In genomic region chr11:3963610-3964415, GRCm38 (mm10) we compare ENCODE assay signal across 8 mouse cellular contexts. TPM values are rescaled to one million over a fixed set of nuclear protein-coding genes. Genes with fewer than 3 reads are reported as not detected.
DNase-seq lines count a peak whose midpoint lies in the region; ATAC-seq and TF ChIP-seq lines count a peak whose summit lies in the region.

Gene Pes1 (plus strand): TSS chr11:3963975.

- DNase-seq in A20 (ENCODE audit: low read depth, low spot score), result peak; percentile 94
- peak; percentile 82 to 92 for DNase-seq in heart, adult 9 months (ENCODE audit: low spot score in 2 of 2)
- peak; percentile 60 to 78 for DNase-seq in monocyte, adult 2 months (ENCODE audit: low read depth in 1 of 2, low spot score in 2 of 2)
- DNase-seq in spleen, postnatal 36 days (ENCODE audit: low spot score in 2 of 2), result peak; percentile 75 to 79

- H3K4me2 ChIP-seq in kidney, embryonic 14.5 days (replicated peaks; ENCODE audit: low read depth, low read length), result peak within 1 kb of the TSS; percentile 58
- H3K4me2 ChIP-seq in limb, embryonic 15.5 days, result peak within 1 kb of the TSS; percentile 67

- H3K4me1 ChIP-seq in bone marrow, adult 2 months (ENCODE audit: control insufficient read depth, insufficient read depth, low read length), result peaks cover 2% of the 10 kb centered on the region
- H3K4me1 ChIP-seq in embryonic fibroblast, embryonic 13.5 days (ENCODE audit: control insufficient read depth, insufficient read depth, low read length), result peaks cover 5% of the 10 kb centered on the region
- peaks cover 7% of the 10 kb centered on the region; the same call in 1 of the 2 replicates for H3K4me1 ChIP-seq in kidney, embryonic 14.5 days (ENCODE audit: control insufficient read depth, insufficient read depth, low read length)
- peaks cover 12% of the 10 kb centered on the region for H3K4me1 ChIP-seq in limb, embryonic 15.5 days

- WGBS in bone marrow, adult 2 months, result under 1% methylated on average over 31 of the region's 31 CpGs
- 2% methylated on average over 31 of the region's 31 CpGs for WGBS in kidney, embryonic 14.5 days
- under 1% methylated on average over 31 of the region's 31 CpGs for WGBS in limb, embryonic 15.5 days

- peak within 1 kb of the TSS; percentile 66 for H3K4me3 ChIP-seq in bone marrow, adult 2 months (replicated peaks; ENCODE audit: control insufficient read depth, low read depth, low read length)
- H3K4me3 ChIP-seq in embryonic fibroblast, embryonic 13.5 days (ENCODE audit: insufficient read depth, low read length), result peak within 1 kb of the TSS; percentile 86
- peak within 1 kb of the TSS; percentile 79 for H3K4me3 ChIP-seq in kidney, embryonic 14.5 days (ENCODE audit: low read length)
- H3K4me3 ChIP-seq in limb, embryonic 15.5 days, result peak within 1 kb of the TSS; percentile 86

- no peaks in the 10 kb centered on the region for H3K9me3 ChIP-seq in kidney, embryonic 14.5 days (ENCODE audit: control insufficient read depth, low read length)
- no peaks in the 10 kb centered on the region for H3K9me3 ChIP-seq in limb, embryonic 15.5 days

- peak within 1 kb of the TSS; percentile 39; the same call in 1 of the 2 replicates for H3K27ac ChIP-seq in bone marrow, adult 2 months (ENCODE audit: control insufficient read depth, insufficient read depth, low read depth, low read length, poor library complexity)
- no peak within 1 kb of the TSS for H3K27ac ChIP-seq in embryonic fibroblast, embryonic 13.5 days (ENCODE audit: insufficient read depth, low read length)
- peak within 1 kb of the TSS; percentile 39 for H3K27ac ChIP-seq in kidney, embryonic 14.5 days (ENCODE audit: low read depth, low read length)
- H3K27ac ChIP-seq in limb, embryonic 15.5 days, result peak within 1 kb of the TSS; percentile 75

- peaks cover 17% of the 10 kb centered on the region; the same call in 1 of the 2 replicates for H3K36me3 ChIP-seq in kidney, embryonic 14.5 days (ENCODE audit: control insufficient read depth, insufficient read depth, low read length)
- peaks cover 10% of the 10 kb centered on the region for H3K36me3 ChIP-seq in limb, embryonic 15.5 days

- H3K9ac ChIP-seq in kidney, embryonic 14.5 days (ENCODE audit: low read depth, low read length), result peak within 1 kb of the TSS; percentile 80
- H3K9ac ChIP-seq in limb, embryonic 15.5 days, result peak within 1 kb of the TSS; percentile 81

- TF ChIP-seq CTCF in bone marrow, adult 2 months (IDR thresholded peaks at IDR 0.05; ENCODE audit: control insufficient read depth, insufficient read depth, low read length), result no peak
- TF ChIP-seq CTCF in embryonic fibroblast, embryonic 13.5 days (IDR thresholded peaks at IDR 0.05; ENCODE audit: borderline replicate concordance, insufficient read depth, low read length), result no peak

- peak; percentile 94 for ATAC-seq in kidney, embryonic 14.5 days (ENCODE audit: low FRiP score, low TSS enrichment)
- ATAC-seq in limb, embryonic 15.5 days (ENCODE audit: insufficient number of reproducible peaks, low FRiP score, low TSS enrichment, low read depth), result peak; percentile 86

- TF ChIP-seq POLR2A in bone marrow, adult 2 months (IDR thresholded peaks at IDR 0.05; ENCODE audit: borderline replicate concordance, control insufficient read depth, low read depth, low read length), result no peak
- no peak; the same call in 1 of the 2 replicates for TF ChIP-seq POLR2A in embryonic fibroblast, embryonic 13.5 days (IDR thresholded peaks at IDR 0.05; ENCODE audit: low read depth, low read length)

- H3K27me3 ChIP-seq in kidney, embryonic 14.5 days (ENCODE audit: control insufficient read depth, insufficient read depth, low read length), result no peaks in the 10 kb centered on the region
- H3K27me3 ChIP-seq in limb, embryonic 15.5 days, result no peaks in the 10 kb centered on the region

RNA-seq across cellular contexts. Expression of gene Pes1, which starts in this region (rescaled TPM):
- polyA plus RNA-seq in bone marrow, adult 2 months (2011; ENCODE audit: insufficient read depth, insufficient read length, low replicate concordance, missing spikeins), result 21.2 and 35.0 TPM in 2 replicates
- 146 and 152 TPM in 2 replicates for polyA plus RNA-seq in embryonic fibroblast, embryonic 13.5 days (2011; ENCODE audit: insufficient read length, low read depth, missing spikeins)
- polyA plus RNA-seq in kidney, embryonic 14.5 days (2014; fragmentation: Nextera tagmentation; extraction: Ambion mirVana), result 60.7 and 81.2 TPM in 2 replicates
- 76.6 and 77.4 TPM in 2 replicates for polyA plus RNA-seq in limb, embryonic 15.5 days (2015; fragmentation: Nextera tagmentation; extraction: Ambion mirVana)
